Mouse (Mus musculus) hematopoietic multipotent progenitor cell, adult 10-12 weeks (in vitro differentiated cells): Measurements from ENCODE around the gene 1700034J05Rik. TPM values are rescaled to one million over a fixed set of nuclear protein-coding genes. Genes with fewer than 3 reads are reported as not detected.

ENCODE experiments used
- polyA plus RNA-seq: library from polyadenylated mRNA; stranded (reverse); fragments of >175 nt; gene quantifications from 2 replicates; pipeline ENCODE4 v1.2.3, GENCODE M21; 2012; ENCODE audit warnings: low replicate concordance

1700034J05Rik gene
- polyA plus RNA-seq, result not detected in 2 replicates

GRCm38 (mm10) chr6:146954258-146954657, at the start of gene 1700034J05Rik:
TSS of gene 1700034J05Rik (minus strand) at chr6:146954422.

Other genes with a start within 250 kb of the 1700034J05Rik start
- 0.54 and 0.92 TPM in 2 replicates for gene Stk38l, start 229.4 kb downstream of the 1700034J05Rik start, polyA plus RNA-seq
- 0.55 and 0.65 TPM in 2 replicates for gene Arntl2, start 158.4 kb downstream of the 1700034J05Rik start, polyA plus RNA-seq
- not detected in 2 replicates for gene Smco2, start 104.3 kb downstream of the 1700034J05Rik start, polyA plus RNA-seq
- gene Ppfibp1, start 65.9 kb downstream of the 1700034J05Rik start, polyA plus RNA-seq, result 1.8 and 2.3 TPM in 2 replicates
- 0.11 TPM in 1 of 2 replicates, not detected in the other for gene Rep15, start 78.2 kb upstream of the 1700034J05Rik start, polyA plus RNA-seq
- gene Mrps35, start 88.3 kb upstream of the 1700034J05Rik start, polyA plus RNA-seq, result 6.9 and 15.7 TPM in 2 replicates
- gene Mansc4, start 132.6 kb upstream of the 1700034J05Rik start, polyA plus RNA-seq, result 0.16 and 0.56 TPM in 2 replicates
- 9.5 and 15.3 TPM in 2 replicates for gene Klhl42, start 137.0 kb upstream of the 1700034J05Rik start, polyA plus RNA-seq